Mouse (Mus musculus) forebrain, embryonic 10.5 days (tissue): ENCODE data around the gene Gkn2. TPM values are rescaled to one million over a fixed set of nuclear protein-coding genes. Genes with fewer than 3 reads are reported as not detected.

Source experiments
- DNase-seq: peaks from one replicate; pipeline ENCODE4 v3.0.0-alpha.2; 2017; ENCODE audit warnings: low spot score; ENCODE audit errors: extremely low spot score
- H3K27ac ChIP-seq: fragments of 300-500 bp; sonication (generic); 2 replicates; pipeline ENCODE4 v1.5.1; 2016; ENCODE audit warnings: mild to moderate bottlenecking
- H3K27me3 ChIP-seq: fragments of 300-500 bp; sonication (generic); 2 replicates; pipeline ENCODE4 v1.6.1; 2016; ENCODE audit warnings: mild to moderate bottlenecking; ENCODE audit not compliant: poor library complexity, severe bottlenecking
- H3K36me3 ChIP-seq: fragments of 300-500 bp; sonication (generic); replicated peaks from 2 replicates; pipeline ENCODE4 v1.6.1; 2016; ENCODE audit warnings: mild to moderate bottlenecking, moderate library complexity
- H3K4me1 ChIP-seq: fragments of 300-500 bp; sonication (generic); 2 replicates; pipeline ENCODE4 v1.6.1; 2016
- H3K4me3 ChIP-seq: fragments of 300-500 bp; sonication (generic); 2 replicates; pipeline ENCODE4 v1.5.1; 2016; ENCODE audit warnings: mild to moderate bottlenecking, moderate library complexity
- H3K9me3 ChIP-seq: fragments of 300-500 bp; sonication (generic); 2 replicates; pipeline ENCODE4 v1.6.1; 2016; ENCODE audit warnings: mild to moderate bottlenecking, moderate library complexity
- WGBS: fragments of 180-500 bp; shearing (Covaris S2); methylation state at CpG from one replicate; pipeline ENCODE4 v1.1.7; 2016; 5-methylcytosine and 5-hydroxymethylcytosine counted together
- polyA plus RNA-seq: library from polyadenylated mRNA; unstranded; fragments of >200 nt; fragmentation: Nextera tagmentation; extraction: Ambion mirVana; gene quantifications from 2 replicates; pipeline ENCODE4 v1.2.1, GENCODE M21; 2016

Gkn2 gene
- polyA plus RNA-seq, 1 experiment from 2014 or later = not detected

GRCm38 (mm10) chr6:87383926-87384691, 11.0 kb downstream of the Gkn2 start:
- H3K4me3 ChIP-seq = peak overlapping the region; percentile 46
- peaks cover 18% of the 10 kb centered on the region for H3K4me1 ChIP-seq
- H3K27ac ChIP-seq = no peak overlapping the region
- no peaks in the 10 kb centered on the region for H3K36me3 ChIP-seq
- no peaks in the 10 kb centered on the region for H3K9me3 ChIP-seq
- 8% methylated on average over 24 of the region's 24 CpGs for WGBS
- peaks cover 48% of the 10 kb centered on the region for H3K27me3 ChIP-seq
- no peak for DNase-seq

DNA sequence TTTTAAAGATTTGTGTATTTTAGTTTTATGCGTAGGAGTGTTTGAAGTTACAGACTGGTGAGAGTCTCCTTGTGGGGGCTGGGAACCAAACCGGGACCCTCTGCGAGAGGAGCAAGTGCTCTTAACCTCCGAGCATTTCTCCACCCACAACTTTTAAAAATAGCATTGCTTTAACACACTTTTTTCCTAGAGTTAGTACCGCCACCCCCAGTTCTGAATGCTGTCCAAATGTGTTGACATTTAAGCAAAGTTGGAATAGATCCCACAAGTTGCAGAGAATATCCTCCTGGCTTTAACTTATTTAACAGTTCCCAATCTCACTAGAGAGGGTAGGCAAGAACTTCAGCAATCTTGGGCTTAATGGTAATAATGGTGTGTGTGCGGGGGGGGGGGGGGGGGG, 11.6 kb downstream of the Gkn2 start:
- Histone ChIP-seq H3K27ac (no peak overlapping the region), H3K9me3 (no peaks in the 10 kb centered on the region), H3K36me3 (no peaks in the 10 kb centered on the region), H3K4me1 (peaks cover 24% of the 10 kb centered on the region), H3K27me3 (peaks cover 48% of the 10 kb centered on the region), H3K4me3 (no peak overlapping the region)
- no peak for DNase-seq
- WGBS = 60% methylated on average over 6 of the region's 6 CpGs

DNA sequence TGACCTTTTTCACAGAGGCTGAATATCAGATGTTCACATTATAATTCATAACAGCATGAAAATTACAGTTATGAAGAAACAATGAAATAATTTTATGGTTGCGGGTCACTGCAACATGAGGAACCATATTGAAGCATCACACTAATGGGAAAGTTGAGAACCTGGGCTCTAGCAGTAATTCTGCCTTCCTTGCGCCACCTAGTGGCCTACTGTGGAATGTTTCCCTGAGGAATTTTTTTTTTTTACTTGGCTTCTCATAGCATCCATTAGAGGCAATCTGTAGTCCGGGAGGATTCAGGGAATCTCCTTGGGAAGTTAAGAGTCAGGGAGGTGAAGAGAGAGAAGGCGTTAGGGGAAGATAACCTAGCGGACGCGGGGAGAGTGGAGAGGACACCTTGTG, 13.0 kb downstream of the Gkn2 start:
- H3K36me3 ChIP-seq = no peaks in the 10 kb centered on the region
- no peaks in the 10 kb centered on the region for H3K9me3 ChIP-seq
- no peak overlapping the region for H3K4me3 ChIP-seq
- 20% methylated on average over 7 of the region's 7 CpGs for WGBS
- peaks cover 25% of the 10 kb centered on the region for H3K4me1 ChIP-seq
- DNase-seq = peak; percentile 58
- no peak overlapping the region for H3K27ac ChIP-seq
- H3K27me3 ChIP-seq = peaks cover 48% of the 10 kb centered on the region

DNA sequence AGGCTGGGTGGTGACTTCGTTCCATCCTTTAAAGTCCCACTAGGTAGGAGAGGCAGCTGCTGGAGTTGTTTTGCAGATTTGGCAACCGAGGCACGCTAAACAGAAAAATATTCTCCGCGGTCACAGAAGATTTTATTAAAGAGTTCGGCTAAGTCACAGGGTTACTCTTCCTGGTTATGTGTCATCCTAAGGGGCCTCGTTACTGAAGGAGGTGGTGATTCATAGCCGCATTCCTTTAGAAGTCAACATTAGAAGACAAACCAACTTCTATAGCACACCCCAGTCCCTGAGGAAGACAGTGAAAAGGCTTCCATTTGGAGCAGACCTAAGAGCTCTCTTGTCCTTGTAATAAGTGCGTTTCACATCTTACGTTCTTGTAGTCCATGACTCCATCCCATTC, 13.5 kb downstream of the Gkn2 start:
- Histone ChIP-seq H3K4me3 (no peak overlapping the region), H3K27ac (no peak overlapping the region), H3K27me3 (peaks cover 48% of the 10 kb centered on the region), H3K9me3 (no peaks in the 10 kb centered on the region), H3K4me1 (peaks cover 25% of the 10 kb centered on the region), H3K36me3 (no peaks in the 10 kb centered on the region)
- no peak for DNase-seq
- 87% methylated on average over 10 of the region's 10 CpGs for WGBS

DNA sequence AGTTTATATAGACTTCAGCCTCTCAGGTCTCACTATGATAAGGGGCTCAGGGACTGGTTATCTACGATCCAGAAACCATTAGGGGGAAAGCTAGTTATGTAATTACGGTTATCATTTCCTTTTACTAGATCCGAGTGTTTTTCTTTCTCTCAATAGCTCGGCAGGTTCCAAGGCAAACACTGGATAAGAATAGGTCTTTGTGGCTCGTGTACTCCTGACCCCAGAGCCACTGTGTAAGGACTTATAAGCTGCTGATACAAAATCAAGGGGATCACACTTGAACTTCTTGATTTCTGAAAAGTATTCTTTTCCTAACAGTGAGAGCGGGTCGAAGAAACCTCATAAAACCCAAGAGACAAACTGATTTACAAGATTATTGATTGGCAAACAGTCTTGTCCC, 15.7 kb downstream of the Gkn2 start, which contains the start of gene Gkn3:
Gkn3 (minus strand) TSS at position 59 of the 400 bp plus-strand sequence.
- no peak within 1 kb of the TSS for H3K27ac ChIP-seq
- WGBS = 73% methylated on average over 7 of the region's 7 CpGs
- H3K4me3 ChIP-seq = no peak within 1 kb of the TSS
- no peak for DNase-seq
- H3K9me3 ChIP-seq = no peaks in the 10 kb centered on the region
- H3K4me1 ChIP-seq = peaks cover 29% of the 10 kb centered on the region
- H3K36me3 ChIP-seq = no peaks in the 10 kb centered on the region
- peaks cover 31% of the 10 kb centered on the region for H3K27me3 ChIP-seq

DNA sequence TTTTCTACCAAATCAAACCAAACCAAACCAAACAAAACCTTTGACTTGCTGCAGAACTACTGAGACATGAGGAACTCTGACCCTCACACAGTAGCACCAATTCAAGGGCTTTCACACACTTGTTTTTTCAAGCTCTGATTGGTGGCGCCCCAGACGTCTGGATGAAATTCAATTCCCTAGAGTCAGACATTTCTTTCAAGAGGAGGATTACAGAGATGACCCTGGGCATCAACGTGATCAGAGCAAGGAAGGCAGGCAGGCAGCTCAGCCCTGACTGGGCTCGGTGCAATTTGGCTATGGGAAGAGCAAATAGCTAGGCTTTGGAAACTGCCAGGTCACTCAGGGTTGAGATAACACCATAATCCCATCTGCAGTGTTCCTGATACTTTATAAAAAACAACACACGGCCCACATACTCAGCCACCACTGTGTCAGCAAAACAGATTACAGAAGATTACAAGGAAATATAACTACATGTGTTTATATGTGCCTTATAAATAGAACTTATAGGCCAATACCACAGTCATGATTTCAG, 16.4 kb downstream of the Gkn2 start:
- Histone ChIP-seq H3K4me1 (peaks cover 24% of the 10 kb centered on the region), H3K4me3 (no peak overlapping the region), H3K9me3 (no peaks in the 10 kb centered on the region), H3K27ac (no peak overlapping the region), H3K36me3 (no peaks in the 10 kb centered on the region), H3K27me3 (peaks cover 28% of the 10 kb centered on the region)
- 39% methylated on average over 5 of the region's 5 CpGs for WGBS
- DNase-seq = no peak

GRCm38 (mm10) chr6:87393466-87394205, 20.5 kb downstream of the Gkn2 start:
- DNase-seq = no peak
- H3K27me3 ChIP-seq = no peaks in the 10 kb centered on the region
- no peak overlapping the region for H3K4me3 ChIP-seq
- H3K36me3 ChIP-seq = no peaks in the 10 kb centered on the region
- H3K4me1 ChIP-seq = peaks cover 18% of the 10 kb centered on the region
- H3K9me3 ChIP-seq = no peaks in the 10 kb centered on the region
- no peak overlapping the region for H3K27ac ChIP-seq
- WGBS = 84% methylated on average over 8 of the region's 8 CpGs

- Histone ChIP-seq H3K36me3 (no peaks in the 10 kb centered on the region), H3K9me3 (no peaks in the 10 kb centered on the region), H3K4me1 (peaks cover 7% of the 10 kb centered on the region), H3K4me3 (no peak overlapping the region), H3K27me3 (no peaks in the 10 kb centered on the region), H3K27ac (no peak overlapping the region)
- DNase-seq = no peak
- WGBS = 89% methylated on average over 9 of the region's 9 CpGs
Measured at GRCm38 (mm10) chr6:87394783-87395182, 21.6 kb downstream of the Gkn2 start.

GRCm38 (mm10) chr6:87399137-87399536, 26.0 kb downstream of the Gkn2 start:
- WGBS = 2% methylated on average over 5 of the region's 5 CpGs

DNA sequence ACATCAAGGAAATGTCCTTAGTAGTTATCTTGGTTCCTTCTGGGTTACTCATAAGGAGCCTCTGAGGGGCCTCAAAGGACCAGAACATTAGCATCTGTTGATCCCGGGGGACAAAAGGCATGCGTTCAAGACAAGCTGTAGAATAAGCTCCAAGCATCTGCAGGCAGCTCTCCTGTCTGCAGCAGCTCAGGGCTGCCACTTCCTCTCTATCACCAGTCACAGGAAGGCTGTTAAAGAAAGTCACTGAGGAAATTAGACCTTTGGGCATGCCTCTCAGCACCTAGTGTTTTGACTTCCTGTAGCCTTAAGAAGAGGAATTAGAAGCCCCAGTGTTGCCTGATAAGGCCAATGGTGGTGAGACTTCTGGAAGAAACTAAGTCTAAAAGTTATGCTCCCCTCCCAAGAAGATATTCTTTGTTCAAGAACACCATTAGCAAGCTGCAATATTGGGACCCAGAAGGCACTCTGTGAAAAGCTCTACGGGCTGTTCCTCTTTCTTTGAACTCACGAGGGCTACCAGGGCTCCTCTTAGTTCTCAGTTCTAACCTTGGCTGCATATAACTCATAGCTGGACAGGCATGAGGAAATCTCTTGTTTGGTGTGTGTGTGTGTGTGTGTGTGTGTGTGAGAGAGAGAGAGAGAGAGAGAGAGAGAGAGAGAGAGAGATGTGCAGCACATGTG, 26.9 kb downstream of the Gkn2 start:
- H3K4me1 ChIP-seq = no peaks in the 10 kb centered on the region
- 80% methylated on average over 4 of the region's 4 CpGs for WGBS
- H3K9me3 ChIP-seq = no peaks in the 10 kb centered on the region
- H3K36me3 ChIP-seq = no peaks in the 10 kb centered on the region
- H3K27ac ChIP-seq = no peak overlapping the region
- H3K4me3 ChIP-seq = no peak overlapping the region
- no peak for DNase-seq
- H3K27me3 ChIP-seq = no peaks in the 10 kb centered on the region

More at GRCm38 (mm10) chr6:87399137-87399536, 26.0 kb downstream of the Gkn2 start:
- Histone ChIP-seq H3K4me3 (no peak overlapping the region), H3K9me3 (no peaks in the 10 kb centered on the region), H3K4me1 (no peaks in the 10 kb centered on the region), H3K27me3 (no peaks in the 10 kb centered on the region), H3K36me3 (no peaks in the 10 kb centered on the region), H3K27ac (no peak overlapping the region)
- DNase-seq = peak; percentile 75

GRCm38 (mm10) chr6:87401456-87401855, 28.3 kb downstream of the Gkn2 start:
- Histone ChIP-seq H3K9me3 (no peaks in the 10 kb centered on the region), H3K4me3 (no peak overlapping the region), H3K27me3 (no peaks in the 10 kb centered on the region), H3K27ac (no peak overlapping the region), H3K36me3 (no peaks in the 10 kb centered on the region), H3K4me1 (no peaks in the 10 kb centered on the region)
- no peak for DNase-seq
- 84% methylated on average over 6 of the region's 6 CpGs for WGBS

DNA sequence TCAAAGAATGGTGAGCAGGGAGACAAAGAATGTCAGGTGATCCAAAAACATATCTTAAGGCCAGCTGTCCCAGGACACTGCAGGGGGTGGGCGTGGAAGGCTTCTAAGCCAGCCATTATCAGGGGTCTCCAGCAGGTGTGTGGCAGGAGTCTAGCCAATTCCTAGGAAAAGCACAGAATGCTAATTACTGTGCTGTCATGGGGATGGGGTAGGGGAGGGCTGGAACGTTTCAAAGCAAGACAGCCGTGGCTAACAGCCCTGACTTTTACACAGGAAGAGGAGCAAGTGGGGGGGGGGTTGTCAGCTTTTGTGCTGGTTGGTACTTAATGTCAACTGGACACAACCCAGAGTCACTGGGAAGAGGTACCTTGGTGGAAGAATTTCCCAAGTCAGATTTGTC, 38.9 kb downstream of the Gkn2 start:
- WGBS = 38% methylated on average over 3 of the region's 3 CpGs
- Histone ChIP-seq H3K4me3 (no peak overlapping the region), H3K36me3 (no peaks in the 10 kb centered on the region), H3K27me3 (no peaks in the 10 kb centered on the region), H3K27ac (no peak overlapping the region), H3K9me3 (no peaks in the 10 kb centered on the region), H3K4me1 (peaks cover 4% of the 10 kb centered on the region)
- no peak for DNase-seq
